Mouse (Mus musculus): ENCODE data around the gene Deup1. TPM values are rescaled to one million over a fixed set of nuclear protein-coding genes. Genes with fewer than 3 reads are reported as not detected.

Deup1 gene
- polyA plus RNA-seq, 2 experiments, result 0.02 TPM; not detected in 1

- no peak overlapping the region for H3K4me3 ChIP-seq (ENCODE audit: insufficient read depth in 1 of 2, low read depth in 2 of 2, low read length in 2 of 2)
- H3K36me3 ChIP-seq (replicated peaks; ENCODE audit: control insufficient read depth, insufficient read depth, low read depth), result no peaks in the 10 kb centered on the region
- no peak for ATAC-seq (ENCODE audit: insufficient read depth)
- no peak for DNase-seq (ENCODE audit: low read depth in 3 of 3, low spot score in 3 of 3)
- H3K27me3 ChIP-seq (ENCODE audit: control insufficient read depth, insufficient read depth, low read length), result no peaks in the 10 kb centered on the region
- H3K27ac ChIP-seq, result no peak overlapping the region
- WGBS (ENCODE audit: insufficient replicate concordance), result 59% methylated on average over 8 of the region's 8 CpGs
- no peak overlapping the region for H3K9ac ChIP-seq (replicated peaks)
- H3K9me3 ChIP-seq (ENCODE audit: control insufficient read depth, low read length), result no peaks in the 10 kb centered on the region
- TF ChIP-seq EP300 (IDR thresholded peaks at IDR 0.05; ENCODE audit: low read depth), result no peak
- no peak for TF ChIP-seq CTCF (IDR thresholded peaks at IDR 0.05; ENCODE audit: low read depth)
- peaks cover 0 to 18% of the 10 kb centered on the region in 2 experiments; a peak in 2 of 4 replicates for H3K4me1 ChIP-seq (replicated peaks; ENCODE audit: control insufficient read depth in 2 of 2, insufficient read depth in 2 of 2, low read length in 1 of 2)
- H3K4me2 ChIP-seq (ENCODE audit: low read depth), result no peak overlapping the region
Observed at GRCm38 (mm10) chr9:15529275-15529964, 98.3 kb downstream of the Deup1 start.

DNA sequence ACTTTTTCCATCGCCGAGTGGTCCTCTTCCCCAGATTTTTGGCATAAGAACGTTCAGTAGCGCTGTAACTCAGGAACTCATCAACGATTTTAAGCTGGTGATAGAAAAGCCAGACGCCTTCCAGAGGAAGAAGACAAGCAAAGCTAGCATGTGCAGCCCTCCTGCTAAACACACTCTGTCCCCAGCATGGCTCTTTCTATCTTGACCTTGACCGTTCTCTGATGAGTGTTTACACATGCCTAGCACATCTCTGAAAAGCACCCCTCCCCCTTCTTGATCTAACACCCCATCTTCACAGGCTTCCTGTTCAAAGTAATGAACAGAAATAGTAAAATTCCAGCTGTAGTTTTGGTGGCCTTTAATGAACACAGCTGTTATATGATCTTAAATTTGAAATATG lies 99.4 kb downstream of the Deup1 start:
- Histone ChIP-seq H3K4me3 (ENCODE audit: insufficient read depth in 1 of 2, low read depth in 2 of 2, low read length in 2 of 2) (no peak overlapping the region), H3K9me3 (ENCODE audit: control insufficient read depth, low read length) (no peaks in the 10 kb centered on the region), H3K4me2 (ENCODE audit: low read depth) (no peak overlapping the region), H3K27ac (no peak overlapping the region), H3K9ac (replicated peaks) (no peak overlapping the region), H3K27me3 (ENCODE audit: control insufficient read depth, insufficient read depth, low read length) (no peaks in the 10 kb centered on the region), H3K36me3 (replicated peaks; ENCODE audit: control insufficient read depth, insufficient read depth, low read depth) (no peaks in the 10 kb centered on the region), H3K4me1 (replicated peaks; ENCODE audit: control insufficient read depth in 2 of 2, insufficient read depth in 2 of 2, low read length in 1 of 2) (peaks cover 0 to 18% of the 10 kb centered on the region in 2 experiments; a peak in 2 of 4 replicates)
- DNase-seq (ENCODE audit: low read depth in 3 of 3, low spot score in 3 of 3) (no peak), ATAC-seq (ENCODE audit: insufficient read depth) (no peak)
- TF ChIP-seq EP300 (IDR thresholded peaks at IDR 0.05; ENCODE audit: low read depth), result no peak
- TF ChIP-seq CTCF (IDR thresholded peaks at IDR 0.05; ENCODE audit: low read depth), result no peak
- 78% methylated on average over 7 of the region's 7 CpGs for WGBS (ENCODE audit: insufficient replicate concordance)

DNA sequence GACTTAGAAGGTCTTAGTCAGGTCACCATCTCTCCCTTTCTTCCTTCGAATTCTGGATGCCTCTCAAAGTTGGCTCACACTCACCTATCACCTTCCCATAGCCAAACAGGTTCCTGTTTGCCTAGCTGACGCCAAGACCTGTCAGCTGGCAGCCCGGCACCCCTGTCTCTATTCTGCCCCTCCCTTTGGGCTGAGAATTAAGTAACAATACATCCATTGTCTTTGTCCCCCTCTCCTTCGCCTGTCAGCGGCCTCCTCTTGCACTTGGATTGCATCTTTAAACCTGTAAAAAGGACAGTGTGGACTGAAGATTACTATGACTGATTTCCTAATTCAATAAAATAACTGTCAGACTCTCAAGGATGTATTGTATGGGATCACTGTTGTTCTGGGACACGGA lies 99.9 kb downstream of the Deup1 start:
- Histone ChIP-seq H3K4me3 (ENCODE audit: insufficient read depth in 1 of 2, low read depth in 2 of 2, low read length in 2 of 2) (no peak overlapping the region), H3K9ac (replicated peaks) (no peak overlapping the region), H3K27me3 (ENCODE audit: control insufficient read depth, insufficient read depth, low read length) (no peaks in the 10 kb centered on the region), H3K27ac (no peak overlapping the region), H3K4me2 (ENCODE audit: low read depth) (no peak overlapping the region), H3K36me3 (replicated peaks; ENCODE audit: control insufficient read depth, insufficient read depth, low read depth) (no peaks in the 10 kb centered on the region), H3K4me1 (replicated peaks; ENCODE audit: control insufficient read depth in 2 of 2, insufficient read depth in 2 of 2, low read length in 1 of 2) (peaks cover 0 to 18% of the 10 kb centered on the region in 2 experiments; a peak in 2 of 4 replicates), H3K9me3 (ENCODE audit: control insufficient read depth, low read length) (no peaks in the 10 kb centered on the region)
- TF ChIP-seq CTCF (IDR thresholded peaks at IDR 0.05; ENCODE audit: low read depth) (no peak), EP300 (IDR thresholded peaks at IDR 0.05; ENCODE audit: low read depth) (no peak)
- DNase-seq (ENCODE audit: low read depth in 3 of 3, low spot score in 3 of 3), result no peak
- 72% methylated on average over 6 of the region's 6 CpGs for WGBS (ENCODE audit: insufficient replicate concordance)
- ATAC-seq (ENCODE audit: insufficient read depth), result no peak

GRCm38 (mm10) chr9:15526539-15526938 lies 101.2 kb downstream of the Deup1 start:
- H3K36me3 ChIP-seq (replicated peaks; ENCODE audit: control insufficient read depth, insufficient read depth, low read depth), result no peaks in the 10 kb centered on the region
- no peak overlapping the region for H3K27ac ChIP-seq
- H3K9me3 ChIP-seq (ENCODE audit: control insufficient read depth, low read length), result no peaks in the 10 kb centered on the region
- no peak overlapping the region for H3K4me3 ChIP-seq (ENCODE audit: insufficient read depth in 1 of 2, low read depth in 2 of 2, low read length in 2 of 2)
- ATAC-seq (ENCODE audit: insufficient read depth) (no peak), DNase-seq (ENCODE audit: low read depth in 3 of 3, low spot score in 3 of 3) (no peak)
- no peak overlapping the region for H3K4me2 ChIP-seq (ENCODE audit: low read depth)
- H3K4me1 ChIP-seq (replicated peaks; ENCODE audit: control insufficient read depth in 2 of 2, insufficient read depth in 2 of 2, low read length in 1 of 2), result peaks cover 0 to 18% of the 10 kb centered on the region in 2 experiments; a peak in 2 of 4 replicates
- WGBS (ENCODE audit: insufficient replicate concordance), result 65% methylated on average over 7 of the region's 7 CpGs
- no peak overlapping the region for H3K9ac ChIP-seq (replicated peaks)
- H3K27me3 ChIP-seq (ENCODE audit: control insufficient read depth, insufficient read depth, low read length), result no peaks in the 10 kb centered on the region
- TF ChIP-seq EP300 (IDR thresholded peaks at IDR 0.05; ENCODE audit: low read depth), result no peak
- TF ChIP-seq CTCF (IDR thresholded peaks at IDR 0.05; ENCODE audit: low read depth), result no peak

GRCm38 (mm10) chr9:15525246-15525645 lies 102.5 kb downstream of the Deup1 start:
- TF ChIP-seq CTCF (IDR thresholded peaks at IDR 0.05; ENCODE audit: low read depth) (no peak), EP300 (IDR thresholded peaks at IDR 0.05; ENCODE audit: low read depth) (no peak)
- no peak overlapping the region for H3K9ac ChIP-seq (replicated peaks)
- DNase-seq (ENCODE audit: low read depth in 3 of 3, low spot score in 3 of 3) (no peak), ATAC-seq (ENCODE audit: insufficient read depth) (no peak)
- H3K4me2 ChIP-seq (ENCODE audit: low read depth), result no peak overlapping the region
- no peaks in the 10 kb centered on the region for H3K9me3 ChIP-seq (ENCODE audit: control insufficient read depth, low read length)
- peaks cover 0 to 13% of the 10 kb centered on the region in 2 experiments; a peak in 2 of 4 replicates for H3K4me1 ChIP-seq (replicated peaks; ENCODE audit: control insufficient read depth in 2 of 2, insufficient read depth in 2 of 2, low read length in 1 of 2)
- no peaks in the 10 kb centered on the region for H3K27me3 ChIP-seq (ENCODE audit: control insufficient read depth, insufficient read depth, low read length)
- WGBS (ENCODE audit: insufficient replicate concordance), result 59% methylated on average over 8 of the region's 8 CpGs
- no peaks in the 10 kb centered on the region for H3K36me3 ChIP-seq (replicated peaks; ENCODE audit: control insufficient read depth, insufficient read depth, low read depth)
- no peak overlapping the region for H3K27ac ChIP-seq
- H3K4me3 ChIP-seq (ENCODE audit: insufficient read depth in 1 of 2, low read depth in 2 of 2, low read length in 2 of 2), result no peak overlapping the region
